Mouse (Mus musculus) lung, embryonic 14.5 days (tissue): Measurements from ENCODE around the gene Ric8b. TPM values are rescaled to one million over a fixed set of nuclear protein-coding genes. Genes with fewer than 3 reads are reported as not detected.

Source experiments
- ATAC-seq: fragments of 200-750 bp; cut with Nextera tagmentation; 2 replicates; pipeline ENCODE4 v1.8.0; 2017; ENCODE audit warnings: mild to moderate bottlenecking, moderate TSS enrichment, moderate library complexity; ENCODE audit not compliant: insufficient read depth
- DNase-seq: peaks from one replicate; pipeline ENCODE4 v3.0.0-alpha.2; 2015
- H3K27ac ChIP-seq: fragments of 300-500 bp; sonication (generic); 2 replicates; pipeline ENCODE4 v1.5.1; 2014; ENCODE audit warnings: low read depth, mild to moderate bottlenecking, moderate library complexity
- H3K27me3 ChIP-seq: fragments of 300-500 bp; sonication (generic); 2 replicates; pipeline ENCODE4 v1.6.1; 2014; ENCODE audit warnings: low read length, control low read depth; ENCODE audit not compliant: insufficient read depth
- H3K36me3 ChIP-seq: fragments of 300-500 bp; sonication (generic); 2 replicates; pipeline ENCODE4 v1.6.1; 2014; ENCODE audit warnings: control low read depth; ENCODE audit not compliant: insufficient read depth
- H3K4me1 ChIP-seq: fragments of 300-500 bp; sonication (generic); 2 replicates; pipeline ENCODE4 v1.6.1; 2014; ENCODE audit warnings: antibody characterized with exemption, control low read depth; ENCODE audit not compliant: insufficient read depth
- H3K4me2 ChIP-seq: fragments of 300-500 bp; sonication (generic); 2 replicates; pipeline ENCODE4 v1.6.1; 2014; ENCODE audit warnings: mild to moderate bottlenecking
- H3K4me3 ChIP-seq: fragments of 300-500 bp; sonication (generic); 2 replicates; pipeline ENCODE4 v1.5.1; 2014; ENCODE audit warnings: low read depth, low read length
- H3K9ac ChIP-seq: fragments of 300-500 bp; sonication (generic); 2 replicates; pipeline ENCODE4 v1.6.1; 2014
- H3K9me3 ChIP-seq: fragments of 300-500 bp; sonication (generic); 2 replicates; pipeline ENCODE4 v1.6.1; 2016; ENCODE audit warnings: low read depth, low read length, control low read depth
- CTCF ChIP-seq: IDR thresholded peaks from 2 replicates; pipeline ENCODE4 v1.5.1; 2016; ENCODE audit warnings: antibody characterized with exemption, low read depth
- WGBS: fragments of 180-500 bp; shearing (Covaris S2); extraction: QIAGEN DNeasy Blood & Tissue Kit; methylation state at CpG from one replicate; pipeline ENCODE4 v1.1.7; 2014; 5-methylcytosine and 5-hydroxymethylcytosine counted together
- polyA plus RNA-seq: library from polyadenylated mRNA; unstranded; fragments of >200 nt; fragmentation: Nextera tagmentation; extraction: Ambion mirVana; gene quantifications from 2 replicates; pipeline ENCODE4 v1.2.1, GENCODE M21; 2014

Gene Ric8b
- polyA plus RNA-seq, 1 experiment from 2014 or later = 18.6 TPM

DNA sequence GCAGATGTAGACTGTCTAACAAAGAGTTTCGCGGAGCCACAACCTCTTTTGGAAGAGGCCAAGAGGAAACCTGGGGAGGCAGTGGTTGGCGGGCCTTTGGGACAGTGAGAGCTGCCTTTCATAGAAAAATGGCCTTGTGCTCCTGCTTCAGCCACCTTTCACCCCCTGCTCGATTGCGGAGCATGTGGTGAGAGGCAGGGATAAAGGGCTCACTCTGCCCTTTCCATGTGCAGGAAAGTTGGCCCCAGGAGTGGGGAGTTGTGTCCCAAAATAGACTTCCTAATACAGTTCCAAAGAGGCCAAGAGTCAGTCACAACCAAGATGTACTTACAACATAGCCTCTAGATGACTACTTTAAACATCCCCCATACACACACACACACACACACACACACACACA, 15.7 kb upstream of the Ric8b start:
- DNase-seq (no peak), ATAC-seq (no peak)
- 77% methylated on average over 5 of the region's 5 CpGs for WGBS
- Histone ChIP-seq H3K27me3 (no peaks in the 10 kb centered on the region), H3K27ac (no peak overlapping the region), H3K4me1 (peaks cover 9% of the 10 kb centered on the region; the same call in 1 of the 2 replicates), H3K36me3 (no peaks in the 10 kb centered on the region), H3K4me2 (no peak overlapping the region), H3K9me3 (no peaks in the 10 kb centered on the region), H3K9ac (no peak overlapping the region), H3K4me3 (no peak overlapping the region)
- no peak for TF ChIP-seq CTCF

- H3K4me3 ChIP-seq = no peak overlapping the region
- peaks cover 9% of the 10 kb centered on the region; the same call in 1 of the 2 replicates for H3K4me1 ChIP-seq
- ATAC-seq (no peak), DNase-seq (no peak)
- no peaks in the 10 kb centered on the region for H3K36me3 ChIP-seq
- H3K9me3 ChIP-seq = no peaks in the 10 kb centered on the region
- TF ChIP-seq CTCF = no peak
- WGBS = 53% methylated on average over 2 of the region's 2 CpGs
- no peaks in the 10 kb centered on the region for H3K27me3 ChIP-seq
- no peak overlapping the region for H3K9ac ChIP-seq
- H3K27ac ChIP-seq = no peak overlapping the region
- no peak overlapping the region for H3K4me2 ChIP-seq
These were observed 15.2 kb upstream of the Ric8b start for GRCm38 (mm10) chr10:84902213-84902612.

DNA sequence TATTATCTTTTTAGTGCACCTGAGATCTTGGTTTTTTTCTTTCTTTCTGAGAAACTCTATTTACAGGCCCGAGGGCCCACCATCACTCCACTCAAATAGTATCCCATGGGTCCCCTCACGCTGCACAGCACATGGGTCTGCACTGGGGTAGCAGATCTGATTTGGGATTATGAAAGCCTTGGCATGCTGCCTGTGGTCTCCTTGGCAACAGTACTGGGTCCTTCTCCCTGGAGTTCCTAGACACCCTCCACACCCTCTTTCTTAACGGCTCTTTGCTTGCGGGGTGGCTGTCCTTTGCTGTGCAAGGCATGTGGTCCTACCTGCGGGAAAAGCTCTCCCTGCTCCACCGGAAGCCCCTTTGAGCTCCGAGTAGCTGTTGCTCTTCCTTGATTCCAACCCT, 14.1 kb upstream of the Ric8b start:
- peak overlapping the region; percentile 27; the same call in 1 of the 2 replicates for H3K9ac ChIP-seq
- peak; percentile 68; the same call in 1 of the 2 replicates for ATAC-seq

DNA sequence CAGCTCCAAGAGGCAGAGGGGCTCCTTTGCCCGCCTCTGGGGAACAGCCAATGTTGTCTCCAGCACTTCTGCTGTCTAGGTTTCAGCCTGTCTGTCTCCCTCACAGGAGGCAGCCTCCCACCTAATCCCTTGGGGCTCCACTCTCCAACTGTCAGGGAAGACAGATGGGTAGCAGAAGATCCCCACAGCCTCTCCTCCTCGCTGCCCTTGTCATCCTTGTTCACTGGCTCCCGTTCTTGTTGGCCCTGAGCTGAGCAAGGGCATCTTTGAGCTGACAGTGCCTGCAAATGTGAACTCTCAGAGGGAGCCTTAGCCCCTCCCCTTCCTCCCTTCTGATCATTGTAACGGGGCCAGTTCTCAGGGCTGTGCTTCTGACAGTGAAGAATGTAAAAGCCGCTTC, 13.7 kb upstream of the Ric8b start:
- no peak overlapping the region for H3K4me3 ChIP-seq
- H3K27ac ChIP-seq = no peak overlapping the region
- peaks cover 9% of the 10 kb centered on the region; the same call in 1 of the 2 replicates for H3K4me1 ChIP-seq
- no peaks in the 10 kb centered on the region for H3K27me3 ChIP-seq
- 4% methylated on average over 5 of the region's 5 CpGs for WGBS
- no peaks in the 10 kb centered on the region for H3K9me3 ChIP-seq
- ATAC-seq = peak; percentile 69; the same call in 1 of the 2 replicates
- H3K9ac ChIP-seq = peak overlapping the region; percentile 27; the same call in 1 of the 2 replicates
- no peaks in the 10 kb centered on the region for H3K36me3 ChIP-seq
- TF ChIP-seq CTCF = no peak
- DNase-seq = peak; percentile 35
- peak overlapping the region; percentile 50 for H3K4me2 ChIP-seq

More for the DNA sequence above, 14.1 kb upstream of the Ric8b start:
- Histone ChIP-seq H3K27ac (no peak overlapping the region), H3K4me2 (peak overlapping the region; percentile 50), H3K4me1 (peaks cover 9% of the 10 kb centered on the region; the same call in 1 of the 2 replicates), H3K27me3 (no peaks in the 10 kb centered on the region), H3K36me3 (no peaks in the 10 kb centered on the region), H3K4me3 (no peak overlapping the region), H3K9me3 (no peaks in the 10 kb centered on the region)
- WGBS = 23% methylated on average over 7 of the region's 7 CpGs
- DNase-seq = peak; percentile 61
- TF ChIP-seq CTCF = no peak

- DNase-seq = no peak
- Histone ChIP-seq H3K27me3 (no peaks in the 10 kb centered on the region), H3K4me2 (no peak overlapping the region), H3K36me3 (no peaks in the 10 kb centered on the region), H3K9ac (no peak overlapping the region), H3K4me3 (no peak overlapping the region), H3K4me1 (peaks cover 9% of the 10 kb centered on the region; the same call in 1 of the 2 replicates), H3K9me3 (no peaks in the 10 kb centered on the region), H3K27ac (no peak overlapping the region)
- WGBS = 81% methylated on average over 9 of the region's 9 CpGs
- ATAC-seq = no peak
- no peak for TF ChIP-seq CTCF
These were observed 10.5 kb upstream of the Ric8b start for GRCm38 (mm10) chr10:84906895-84907294.

- H3K36me3 ChIP-seq = no peaks in the 10 kb centered on the region
- DNase-seq (no peak), ATAC-seq (no peak)
- peaks cover 9% of the 10 kb centered on the region; the same call in 1 of the 2 replicates for H3K4me1 ChIP-seq
- H3K4me3 ChIP-seq = no peak overlapping the region
- no peaks in the 10 kb centered on the region for H3K9me3 ChIP-seq
- 75% methylated on average over 3 of the region's 3 CpGs for WGBS
- H3K27ac ChIP-seq = no peak overlapping the region
- no peak overlapping the region for H3K4me2 ChIP-seq
- no peak for TF ChIP-seq CTCF
- H3K9ac ChIP-seq = no peak overlapping the region
- no peaks in the 10 kb centered on the region for H3K27me3 ChIP-seq
These were observed 9.4 kb upstream of the Ric8b start for GRCm38 (mm10) chr10:84908006-84908405.

DNA sequence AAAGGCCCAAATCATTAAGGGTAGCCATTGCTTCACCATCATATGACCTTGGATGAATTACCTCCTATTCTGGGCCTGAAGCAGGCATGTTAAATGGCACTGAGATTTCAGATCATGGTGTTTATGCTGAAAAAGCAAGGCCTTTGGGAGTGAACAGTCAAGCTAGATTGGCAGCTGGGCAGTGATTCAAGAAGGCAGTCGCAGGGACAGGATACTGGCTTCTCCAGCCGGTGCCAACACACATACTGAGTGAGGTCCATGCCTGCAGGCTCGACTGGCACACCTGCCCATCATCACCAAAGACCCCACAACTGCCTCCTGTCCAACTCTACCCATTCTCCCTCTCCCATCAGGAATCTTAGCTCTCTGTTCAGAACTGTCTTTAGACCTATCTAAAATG, 8.9 kb upstream of the Ric8b start:
- H3K4me1 ChIP-seq = peaks cover 5% of the 10 kb centered on the region; the same call in 1 of the 2 replicates
- no peak overlapping the region for H3K4me3 ChIP-seq
- H3K9me3 ChIP-seq = no peaks in the 10 kb centered on the region
- H3K27me3 ChIP-seq = no peaks in the 10 kb centered on the region
- no peak overlapping the region for H3K27ac ChIP-seq
- no peaks in the 10 kb centered on the region for H3K36me3 ChIP-seq
- no peak overlapping the region for H3K9ac ChIP-seq
- H3K4me2 ChIP-seq = no peak overlapping the region
- DNase-seq (no peak), ATAC-seq (no peak)
- TF ChIP-seq CTCF = no peak
- WGBS = 86% methylated on average over 3 of the region's 3 CpGs
